Mouse (Mus musculus) intestine, postnatal 0 days (tissue): ENCODE data around the gene Adam10. TPM values are rescaled to one million over a fixed set of nuclear protein-coding genes. Genes with fewer than 3 reads are reported as not detected.

Experiments
- ATAC-seq: fragments of 200-750 bp; cut with Nextera tagmentation; 2 replicates; pipeline ENCODE4 v1.8.0; 2017; ENCODE audit warnings: mild to moderate bottlenecking, moderate TSS enrichment, moderate library complexity
- H3K27ac ChIP-seq: fragments of 300-500 bp; sonication (generic); 2 replicates; pipeline ENCODE4 v1.5.1; 2014; ENCODE audit warnings: mild to moderate bottlenecking, low read depth, low read length, moderate library complexity
- H3K27me3 ChIP-seq: fragments of 300-500 bp; sonication (generic); replicated peaks from 2 replicates; pipeline ENCODE4 v1.6.1; 2014; ENCODE audit warnings: low read length, mixed read lengths; ENCODE audit not compliant: control insufficient read depth, insufficient read depth
- H3K36me3 ChIP-seq: fragments of 300-500 bp; sonication (generic); 2 replicates; pipeline ENCODE4 v1.6.1; 2014; ENCODE audit warnings: mild to moderate bottlenecking, moderate library complexity; ENCODE audit not compliant: control insufficient read depth, insufficient read depth
- H3K4me1 ChIP-seq: fragments of 300-500 bp; sonication (generic); replicated peaks from 2 replicates; pipeline ENCODE4 v1.6.1; 2014; ENCODE audit warnings: antibody characterized with exemption, low read length, mixed read lengths; ENCODE audit not compliant: control insufficient read depth, insufficient read depth
- H3K4me2 ChIP-seq: fragments of 300-500 bp; sonication (generic); replicated peaks from 2 replicates; pipeline ENCODE4 v1.6.1; 2014; ENCODE audit warnings: low read depth, mild to moderate bottlenecking, moderate library complexity
- H3K4me3 ChIP-seq: fragments of 300-500 bp; sonication (generic); 2 replicates; pipeline ENCODE4 v1.5.1; 2014; ENCODE audit warnings: low read depth, low read length
- H3K9ac ChIP-seq: fragments of 300-500 bp; sonication (generic); 2 replicates; pipeline ENCODE4 v1.6.1; 2014; ENCODE audit warnings: mild to moderate bottlenecking, low read depth, low read length
- H3K9me3 ChIP-seq: fragments of 300-500 bp; sonication (generic); 2 replicates; pipeline ENCODE4 v1.6.1; 2016; ENCODE audit warnings: mixed run types; ENCODE audit not compliant: control insufficient read depth
- CTCF ChIP-seq: sonication (generic); IDR thresholded peaks from 2 replicates; pipeline ENCODE4 v1.5.1; 2016; ENCODE audit warnings: low read depth, mild to moderate bottlenecking, control low read depth, antibody characterized with exemption, moderate library complexity
- WGBS: fragments of 180-500 bp; shearing (Covaris S2); extraction: QIAGEN DNeasy Blood & Tissue Kit; methylation state at CpG from one replicate; pipeline ENCODE4 v1.1.7; 2014; 5-methylcytosine and 5-hydroxymethylcytosine counted together
- polyA plus RNA-seq: library from polyadenylated mRNA; unstranded; fragments of >200 nt; fragmentation: Nextera tagmentation; extraction: Ambion mirVana; gene quantifications from 2 replicates; pipeline ENCODE4 v1.2.1, GENCODE M21; 2015

Adam10 gene
- polyA plus RNA-seq, 1 experiment from 2014 or later = 33.5 TPM

DNA sequence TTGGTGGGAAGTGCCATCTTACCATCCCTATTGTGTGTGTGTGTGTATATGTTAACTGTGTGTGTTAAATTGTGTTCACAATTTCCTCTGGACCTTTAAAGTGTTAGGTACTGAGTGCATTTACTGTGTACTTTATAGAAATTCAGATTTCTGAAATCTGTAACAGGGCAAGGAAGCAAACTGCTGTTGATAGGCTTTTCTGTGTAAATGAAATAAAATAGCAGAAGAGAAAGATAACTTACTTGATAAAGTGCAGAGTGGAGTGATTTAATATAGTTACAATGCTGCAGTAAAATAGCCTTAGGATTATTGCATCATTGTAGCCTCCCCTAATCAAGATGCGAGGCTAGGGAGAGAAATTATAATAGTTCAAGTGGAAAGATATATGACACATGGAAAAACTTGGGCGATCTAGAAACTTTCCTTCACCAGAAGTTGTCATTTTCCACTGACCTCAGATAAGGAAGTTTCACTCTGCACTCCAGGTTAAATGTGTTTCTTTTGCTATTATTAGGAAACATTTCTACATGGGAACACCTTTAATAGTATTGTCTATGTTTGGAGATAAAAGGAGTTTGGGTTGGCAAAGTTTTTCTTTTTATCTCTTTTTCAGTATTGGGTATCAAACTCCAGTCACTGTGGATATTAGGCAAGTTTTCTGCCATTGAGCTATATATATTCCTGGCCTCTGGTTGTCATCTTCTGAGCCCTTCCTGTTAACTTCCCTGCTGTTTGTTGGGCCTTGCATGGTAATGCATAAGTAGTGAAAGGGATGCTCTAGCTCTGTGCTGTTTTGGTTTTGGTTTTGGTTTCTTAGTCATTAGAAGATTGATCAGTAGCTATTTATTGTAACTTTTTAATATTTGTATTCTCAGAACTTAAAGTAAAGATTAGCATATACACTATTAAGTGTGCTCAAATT lies 13.2 kb downstream of the Adam10 start:
- no peak for ATAC-seq
- no peaks in the 10 kb centered on the region for H3K36me3 ChIP-seq
- no peaks in the 10 kb centered on the region for H3K9me3 ChIP-seq
- no peak for TF ChIP-seq CTCF
- H3K4me1 ChIP-seq = no peaks in the 10 kb centered on the region
- H3K4me3 ChIP-seq = no peak overlapping the region
- no peak overlapping the region for H3K9ac ChIP-seq
- no peaks in the 10 kb centered on the region for H3K27me3 ChIP-seq
- H3K27ac ChIP-seq = no peak overlapping the region
- 42% methylated on average over 2 of the region's 2 CpGs for WGBS
- no peak overlapping the region for H3K4me2 ChIP-seq

DNA sequence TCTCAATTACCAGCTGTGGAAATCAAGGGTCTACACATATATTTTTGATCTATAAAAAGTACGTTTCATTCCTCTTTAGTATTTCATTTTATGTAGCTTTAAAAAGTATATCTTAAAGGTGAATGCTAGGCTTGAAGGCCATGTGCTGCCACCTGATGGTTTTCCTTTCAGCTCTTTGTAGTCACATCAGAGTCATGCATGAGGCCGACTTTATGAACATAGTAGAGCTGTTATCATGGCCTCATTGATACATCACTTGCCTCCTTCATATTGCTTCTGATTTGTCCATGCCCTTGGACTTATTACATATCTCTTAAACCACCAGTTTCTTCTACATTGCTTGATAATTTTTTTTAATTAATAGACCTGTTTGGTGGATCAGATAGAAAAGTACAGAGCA lies 16.9 kb downstream of the Adam10 start:
- Histone ChIP-seq H3K4me3 (no peak overlapping the region), H3K4me2 (no peak overlapping the region), H3K27me3 (no peaks in the 10 kb centered on the region), H3K9ac (no peak overlapping the region), H3K36me3 (no peaks in the 10 kb centered on the region), H3K27ac (no peak overlapping the region), H3K4me1 (no peaks in the 10 kb centered on the region), H3K9me3 (no peaks in the 10 kb centered on the region)
- TF ChIP-seq CTCF = 0 out of 2 replicates have a peak, but pooled peaks have one; percentile 11
- ATAC-seq = no peak
- 81% methylated on average over 2 of the region's 2 CpGs for WGBS

DNA sequence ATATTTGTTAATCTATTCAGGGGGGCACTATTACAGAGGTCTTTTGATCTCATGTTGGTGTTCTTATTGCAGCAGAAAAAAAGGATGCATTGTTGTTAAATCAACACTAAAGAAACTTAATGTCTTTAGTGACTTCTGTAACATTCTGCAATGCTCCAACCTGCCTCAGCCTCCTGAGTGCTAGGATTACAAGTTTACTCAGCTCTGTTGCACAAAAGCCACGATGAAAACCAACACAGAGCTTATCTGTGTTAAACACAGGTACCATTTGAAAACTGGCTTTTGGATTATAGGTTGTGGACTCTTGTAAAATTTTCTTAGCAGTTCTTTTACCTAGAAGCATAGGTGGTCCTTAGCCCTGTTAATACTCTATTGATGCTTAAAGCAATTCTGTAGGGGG lies 19.3 kb downstream of the Adam10 start:
- TF ChIP-seq CTCF = no peak
- Histone ChIP-seq H3K27me3 (no peaks in the 10 kb centered on the region), H3K36me3 (no peaks in the 10 kb centered on the region), H3K4me2 (no peak overlapping the region), H3K9ac (no peak overlapping the region), H3K27ac (no peak overlapping the region), H3K4me1 (no peaks in the 10 kb centered on the region), H3K4me3 (no peak overlapping the region), H3K9me3 (no peaks in the 10 kb centered on the region)
- ATAC-seq = no peak
- 54% methylated on average over 1 of the region's 1 CpGs for WGBS

DNA sequence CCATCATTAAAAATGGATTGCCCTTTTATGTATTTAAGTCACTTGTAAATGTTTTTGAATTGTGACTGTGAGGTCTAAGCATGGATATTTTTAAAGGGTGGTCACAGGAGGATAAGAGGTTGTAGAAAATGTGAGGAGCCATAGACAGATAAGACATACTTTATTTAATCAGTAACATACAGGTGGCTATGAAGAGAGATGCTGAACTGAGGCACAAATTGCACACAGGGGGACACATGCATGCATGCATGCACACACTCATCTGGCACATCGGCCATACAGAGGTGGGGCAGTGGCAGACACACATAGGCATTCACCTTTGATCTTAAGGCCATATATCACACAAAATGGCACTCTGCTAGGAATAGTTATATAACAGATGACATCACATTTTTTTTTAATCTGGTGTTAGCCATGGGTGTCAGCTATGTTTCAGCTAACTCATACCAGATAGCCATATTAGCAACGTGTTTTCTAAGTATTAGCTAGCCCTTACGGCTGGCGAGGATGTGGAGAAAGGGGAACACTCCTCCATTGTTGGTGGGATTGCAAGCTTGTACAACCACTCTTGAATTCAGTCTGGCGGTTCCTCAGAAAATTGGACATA lies 24.9 kb downstream of the Adam10 start:
- WGBS = 85% methylated on average over 5 of the region's 5 CpGs
- no peak for ATAC-seq
- Histone ChIP-seq H3K4me2 (no peak overlapping the region), H3K27me3 (no peaks in the 10 kb centered on the region), H3K4me3 (no peak overlapping the region), H3K4me1 (no peaks in the 10 kb centered on the region), H3K36me3 (no peaks in the 10 kb centered on the region), H3K9me3 (no peaks in the 10 kb centered on the region), H3K27ac (no peak overlapping the region), H3K9ac (no peak overlapping the region)
- TF ChIP-seq CTCF = no peak

DNA sequence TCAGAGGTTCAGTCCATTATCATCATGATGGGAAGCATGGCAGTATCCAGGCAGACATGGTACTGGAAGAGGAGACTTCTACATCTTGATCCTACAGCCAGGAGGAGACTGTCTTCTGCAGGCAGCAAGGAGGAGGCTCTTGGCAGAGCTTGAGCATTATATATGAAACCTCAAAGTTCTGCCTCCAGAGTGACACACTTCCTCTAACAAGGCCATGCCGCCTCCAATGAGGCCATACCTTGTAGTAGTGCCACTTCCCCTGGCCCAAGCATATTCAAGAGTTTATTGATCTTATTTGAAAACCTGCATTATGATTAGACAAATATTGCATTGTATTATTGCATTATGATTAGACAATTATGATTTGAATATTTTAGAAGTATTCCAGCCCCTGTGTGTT lies 27.6 kb downstream of the Adam10 start:
- Histone ChIP-seq H3K4me2 (no peak overlapping the region), H3K27ac (no peak overlapping the region), H3K4me3 (no peak overlapping the region), H3K27me3 (no peaks in the 10 kb centered on the region), H3K9ac (no peak overlapping the region), H3K36me3 (no peaks in the 10 kb centered on the region), H3K9me3 (no peaks in the 10 kb centered on the region), H3K4me1 (no peaks in the 10 kb centered on the region)
- 100% methylated on average over 1 of the region's 1 CpGs for WGBS
- ATAC-seq = no peak
- TF ChIP-seq CTCF = no peak

DNA sequence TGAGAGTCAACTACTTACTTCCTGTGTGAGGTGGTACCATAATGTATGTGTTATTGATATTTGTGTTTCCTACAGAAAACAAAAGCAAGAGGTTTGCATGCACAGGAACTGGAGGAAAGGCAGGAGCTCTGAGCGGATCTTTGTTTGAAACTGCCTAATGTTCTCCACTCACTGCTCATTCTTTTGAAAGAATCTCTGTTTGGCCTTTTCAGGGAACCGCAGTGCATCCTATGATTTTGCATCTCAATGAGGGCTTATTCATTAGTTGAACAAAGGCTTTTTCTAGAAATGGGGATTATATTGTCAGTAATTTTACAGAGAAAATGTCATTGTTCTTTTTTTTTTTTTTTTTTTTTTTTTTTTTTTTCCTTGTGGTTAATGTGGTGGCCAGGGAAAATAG lies 50.7 kb downstream of the Adam10 start:
- Histone ChIP-seq H3K9me3 (no peaks in the 10 kb centered on the region), H3K4me1 (no peaks in the 10 kb centered on the region), H3K9ac (no peak overlapping the region), H3K27ac (no peak overlapping the region), H3K36me3 (no peaks in the 10 kb centered on the region), H3K4me3 (no peak overlapping the region), H3K4me2 (no peak overlapping the region), H3K27me3 (no peaks in the 10 kb centered on the region)
- 87% methylated on average over 2 of the region's 2 CpGs for WGBS
- TF ChIP-seq CTCF = no peak
- no peak for ATAC-seq
